Mouse (Mus musculus) adrenal gland, postnatal 4 days (tissue): ENCODE results near the gene Krtcap3. TPM values are rescaled to one million over a fixed set of nuclear protein-coding genes. Genes with fewer than 3 reads are reported as not detected.
"Not testable (repeated sequence)": the region's sequence is repeated elsewhere in the genome, so short reads cannot be mapped to it uniquely, and the experiment has no call there.

Experiments used
- DNase-seq, 2 experiments: peaks; one replicate each; pipeline ENCODE4 v3.0.0; 2021 to 2022; ENCODE audit warnings: low spot score in 2 of 2, mixed read lengths in 2 of 2
- long read RNA-seq, 2 experiments: library from polyadenylated mRNA; stranded (forward); transcript quantifications; one replicate each; pipeline ENCODE4 v2.0.0; 2021
- total RNA-seq, 2 experiments: library from RNA; stranded (reverse); gene quantifications; 2 replicates each; pipeline ENCODE4 v1.2.3; 2021

Krtcap3 gene
- 1 to 10 TPM; 5.7 to 9.1 TPM for total RNA-seq
- long read RNA-seq, experiment 1, partial matches to known transcripts, result 0 of 2 reads
- long read RNA-seq, experiment 1, other reads (novel, unspliced or antisense), result 2 of 2 reads
- long read RNA-seq, experiment 2, partial matches to known transcripts, result 0 of 5 reads
- long read RNA-seq, experiment 2, other reads (novel, unspliced or antisense), result 3 of 5 reads

GRCm38 (mm10) chr5:31251541-31252101 lies at the start of gene Krtcap3:
Gene Krtcap3, plus strand, starts transcription at chr5:31251691.
- DNase-seq, result no peak

GRCm38 (mm10) chr5:31201742-31202590 lies 49.5 kb upstream of the Krtcap3 start, which contains the start of gene Zfp513:
Gene Zfp513, minus strand, starts transcription at chr5:31202303.
- peak; percentile 87 to 89 for DNase-seq

- no peak for DNase-seq
These were observed 48.6 kb upstream of the Krtcap3 start for GRCm38 (mm10) chr5:31202933-31203332.

- no peak for DNase-seq
These were observed 47.6 kb upstream of the Krtcap3 start for GRCm38 (mm10) chr5:31203866-31204265.

- no peak for DNase-seq
These were observed 47.1 kb upstream of the Krtcap3 start for GRCm38 (mm10) chr5:31204421-31204820.

GRCm38 (mm10) chr5:31216554-31216953 lies 34.9 kb upstream of the Krtcap3 start:
- DNase-seq, result not testable (repeated sequence)

- no peak for DNase-seq
These were observed 33.2 kb upstream of the Krtcap3 start for GRCm38 (mm10) chr5:31218294-31218693.

GRCm38 (mm10) chr5:31219070-31219469 lies 32.4 kb upstream of the Krtcap3 start:
- DNase-seq, result no peak

- DNase-seq, result no peak
These were observed 32.0 kb upstream of the Krtcap3 start for GRCm38 (mm10) chr5:31219474-31219873.

GRCm38 (mm10) chr5:31219911-31220447 lies 31.5 kb upstream of the Krtcap3 start:
- no peak for DNase-seq

- DNase-seq, result peak; percentile 96 to 99
These were observed 30.8 kb upstream of the Krtcap3 start, which contains the start of gene Ppm1g for GRCm38 (mm10) chr5:31220448-31221303. Gene Ppm1g, minus strand, starts transcription at chr5:31220687.

GRCm38 (mm10) chr5:31221304-31221945 lies 30.1 kb upstream of the Krtcap3 start:
- DNase-seq, result no peak

- DNase-seq, result no peak
These were observed 28.8 kb upstream of the Krtcap3 start for GRCm38 (mm10) chr5:31222696-31223095.

GRCm38 (mm10) chr5:31226641-31227040 lies 24.9 kb upstream of the Krtcap3 start:
- no peak for DNase-seq

GRCm38 (mm10) chr5:31240637-31241521 lies 10.6 kb upstream of the Krtcap3 start, which contains the start of the genes Nrbp1 and Gm9970:
Gene Nrbp1, plus strand, starts transcription at chr5:31240864.
Gene Gm9970, minus strand, starts transcription at chr5:31241232.
- peak; percentile 91 to 92 for DNase-seq

- no peak for DNase-seq
These were observed 9.9 kb upstream of the Krtcap3 start for GRCm38 (mm10) chr5:31241522-31242034.

- no peak for DNase-seq
These were observed 9.3 kb upstream of the Krtcap3 start for GRCm38 (mm10) chr5:31242191-31242590.

GRCm38 (mm10) chr5:31250716-31251115 lies 775 bp upstream of the Krtcap3 start:
- no peak for DNase-seq

- DNase-seq, result no peak
These were observed 660 bp downstream of the Krtcap3 start for GRCm38 (mm10) chr5:31252151-31252550.
